Mouse (Mus musculus) lung, adult 2 months (tissue): Measurements from ENCODE around the gene Phf2. TPM values are rescaled to one million over a fixed set of nuclear protein-coding genes. Genes with fewer than 3 reads are reported as not detected.

ENCODE experiments used
- DNase-seq: peaks from one replicate; pipeline ENCODE4 v3.0.0; 2022
- H3K4me1 ChIP-seq: fragments of 200-500 bp; 2 replicates; pipeline ENCODE4 v1.6.1; 2011; ENCODE audit warnings: low read length; ENCODE audit not compliant: control insufficient read depth, insufficient read depth
- H3K4me3 ChIP-seq: fragments of 200-500 bp; replicated peaks from 2 replicates; pipeline ENCODE3; 2011; ENCODE audit warnings: low read depth, mild to moderate bottlenecking, control low read depth, low read length; ENCODE audit errors: extremely low read depth
- CTCF ChIP-seq: fragments of 200-500 bp; IDR thresholded peaks from 2 replicates; pipeline ENCODE4 v1.5.1; 2011; ENCODE audit warnings: mild to moderate bottlenecking, low read length, control low read depth; ENCODE audit not compliant: insufficient read depth
- POLR2A ChIP-seq: fragments of 200-500 bp; IDR thresholded peaks from 2 replicates; pipeline ENCODE4 v1.6.1; 2011; ENCODE audit warnings: low read depth, mild to moderate bottlenecking, control low read depth, low read length, borderline replicate concordance; ENCODE audit errors: extremely low read depth
- WGBS: fragments of 180-500 bp; shearing (Covaris S2); methylation state at CpG from one replicate; pipeline ENCODE4 v1.1.7; 2018; 5-methylcytosine and 5-hydroxymethylcytosine counted together
- polyA plus RNA-seq: library from polyadenylated mRNA; depleted of rRNA; stranded (reverse); fragments of >200 nt; gene quantifications from 2 replicates; pipeline ENCODE4 v1.2.3, GENCODE M21; 2012

Gene Phf2
- polyA plus RNA-seq, 1 experiment, result 25.9 TPM

DNA sequence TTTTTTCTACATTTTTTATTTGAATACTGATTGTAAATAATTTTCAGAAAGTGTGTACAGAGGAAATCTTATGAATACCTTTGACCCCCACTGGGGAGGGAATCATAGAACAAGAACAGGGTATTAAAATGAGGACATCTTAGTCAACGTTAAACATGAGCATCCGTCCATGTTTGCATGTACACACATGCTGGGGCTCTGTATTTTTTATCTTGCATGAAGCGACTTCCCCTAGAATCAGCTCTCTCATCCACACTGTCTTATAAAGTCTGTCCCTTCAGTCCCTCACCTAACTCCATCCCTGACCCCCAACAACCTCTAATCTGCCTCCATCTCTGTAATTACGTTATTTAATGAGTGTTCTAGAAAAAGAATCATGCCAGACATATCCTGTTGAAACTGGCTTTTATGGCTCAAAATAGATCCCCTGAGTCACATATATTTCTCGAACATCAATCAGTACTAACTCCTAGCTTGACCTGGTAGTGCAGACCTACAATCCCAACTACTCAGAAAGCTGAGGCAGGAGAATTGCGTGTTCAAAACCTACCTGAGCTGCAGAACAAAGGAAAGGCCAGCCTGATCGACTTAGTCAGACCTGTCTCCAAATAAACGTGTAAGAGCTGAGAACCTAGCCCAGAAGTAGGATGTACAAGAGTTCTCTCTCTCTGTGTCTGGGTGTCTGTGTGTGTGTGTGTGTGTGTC is 86.2 kb downstream of the Phf2 start:
- 79% methylated on average over 8 of the region's 8 CpGs for WGBS

DNA sequence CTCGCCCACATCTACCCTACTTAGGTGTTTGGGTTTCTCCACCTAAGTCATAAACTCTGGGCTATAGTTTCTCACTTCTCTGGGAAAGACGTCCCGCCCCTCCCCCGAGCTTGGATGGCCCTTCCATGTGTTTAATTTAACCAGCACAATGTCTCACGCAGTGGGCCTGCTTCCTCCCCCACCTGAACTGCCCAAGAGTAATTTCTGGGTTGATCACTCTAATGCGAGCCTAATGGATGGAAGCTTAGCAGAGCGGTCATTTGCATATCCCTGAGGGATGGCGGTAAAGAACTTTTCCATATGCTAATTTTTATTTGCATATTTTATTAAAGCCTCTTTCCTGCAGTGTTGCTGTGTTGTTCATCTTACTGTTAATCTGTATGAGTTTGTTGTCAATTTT is 86.8 kb downstream of the Phf2 start:
- WGBS, result 67% methylated on average over 8 of the region's 8 CpGs
- Histone ChIP-seq H3K4me1 (peaks cover 3% of the 10 kb centered on the region; the same call in 1 of the 2 replicates), H3K4me3 (no peak overlapping the region)
- no peak for TF ChIP-seq POLR2A
- no peak for TF ChIP-seq CTCF
- no peak for DNase-seq

More for the DNA sequence above, 86.2 kb downstream of the Phf2 start:
- TF ChIP-seq POLR2A, result no peak
- no peak for TF ChIP-seq CTCF
- H3K4me1 ChIP-seq, result peaks cover 3% of the 10 kb centered on the region; the same call in 1 of the 2 replicates
- no peak overlapping the region for H3K4me3 ChIP-seq
- no peak for DNase-seq

DNA sequence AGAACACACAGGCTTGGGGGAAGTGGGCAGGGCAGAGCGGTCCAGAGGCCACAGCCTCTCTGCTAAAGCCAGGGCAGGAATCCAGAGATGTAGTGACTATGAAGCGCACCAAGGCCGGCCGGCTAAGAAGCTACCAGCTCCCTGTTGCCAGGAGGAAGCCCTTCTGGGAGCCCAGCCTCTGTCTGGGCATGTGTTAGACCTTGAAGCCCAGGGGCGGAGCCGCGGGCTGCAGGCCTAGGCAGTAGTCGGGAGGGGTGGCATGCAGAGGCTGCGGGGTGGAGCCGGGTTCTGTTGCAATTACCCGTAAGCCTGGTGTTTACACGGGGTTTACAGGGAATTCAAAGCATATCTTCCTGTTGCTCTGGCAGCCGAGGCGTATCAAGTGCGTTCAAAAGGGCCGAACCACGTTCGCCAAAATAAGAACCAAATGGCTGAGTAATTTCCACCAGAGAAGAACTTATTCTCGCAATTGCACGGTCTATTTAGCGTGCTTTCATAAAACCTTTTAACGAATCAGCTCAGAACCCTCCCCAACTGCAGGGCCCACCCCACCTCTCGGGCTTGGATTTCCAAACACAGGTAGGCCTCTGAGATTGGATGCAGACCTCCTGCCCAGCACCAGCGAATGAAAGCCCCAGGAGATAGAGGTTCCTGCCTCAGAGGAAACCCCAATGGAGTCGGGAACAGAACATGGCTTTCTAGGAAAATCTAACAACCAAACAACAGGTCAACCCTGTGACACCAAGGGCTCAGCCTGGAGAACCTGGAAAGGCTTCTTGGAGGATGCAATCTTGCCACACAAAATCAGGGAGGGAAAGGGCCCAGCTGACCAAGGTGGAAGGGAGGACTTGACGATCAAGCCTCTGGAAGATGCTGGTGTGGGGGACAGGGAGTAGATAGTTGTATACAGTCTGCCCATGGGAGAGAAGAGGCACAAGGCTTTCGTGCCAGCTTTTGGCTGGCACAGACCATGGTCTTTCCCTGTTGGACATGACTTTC is 87.9 kb downstream of the Phf2 start:
- Histone ChIP-seq H3K4me1 (peaks cover 3% of the 10 kb centered on the region; the same call in 1 of the 2 replicates), H3K4me3 (no peak overlapping the region)
- peak; percentile 57 for DNase-seq
- no peak for TF ChIP-seq POLR2A
- TF ChIP-seq CTCF, result no peak
- WGBS, result 38% methylated on average over 27 of the region's 27 CpGs

- Histone ChIP-seq H3K4me3 (no peak overlapping the region), H3K4me1 (peaks cover 3% of the 10 kb centered on the region; the same call in 1 of the 2 replicates)
- TF ChIP-seq POLR2A (no peak), CTCF (no peak)
- DNase-seq, result no peak
- 49% methylated on average over 9 of the region's 9 CpGs for WGBS
Observed at GRCm38 (mm10) chr13:48780345-48781010, 90.4 kb downstream of the Phf2 start.

GRCm38 (mm10) chr13:48779592-48780344 is 91.2 kb downstream of the Phf2 start:
- TF ChIP-seq CTCF (no peak), POLR2A (no peak)
- no peak overlapping the region for H3K4me3 ChIP-seq
- DNase-seq, result no peak
- WGBS, result 48% methylated on average over 11 of the region's 11 CpGs
- H3K4me1 ChIP-seq, result peaks cover 3% of the 10 kb centered on the region; the same call in 1 of the 2 replicates

DNA sequence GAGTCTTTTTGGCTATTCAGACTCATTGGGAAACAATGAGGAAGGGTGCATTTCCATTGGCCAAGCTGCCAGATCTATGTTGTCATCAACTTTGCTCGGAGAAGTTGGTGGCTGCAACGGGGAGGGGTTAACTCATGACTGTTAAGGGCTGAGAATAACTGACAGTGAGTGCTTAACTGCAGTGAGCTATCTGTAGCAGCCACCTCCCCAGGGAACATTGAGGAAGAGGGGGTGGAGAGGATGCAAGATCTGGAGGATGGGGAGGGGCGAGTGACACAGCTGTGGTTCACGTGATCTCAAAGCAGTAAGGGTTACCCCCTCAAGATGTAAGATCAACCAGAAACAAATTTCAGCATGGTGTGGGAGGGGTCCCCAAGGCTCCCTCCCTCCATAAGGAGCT is 92.8 kb downstream of the Phf2 start:
- no peak for TF ChIP-seq CTCF
- no peak for TF ChIP-seq POLR2A
- Histone ChIP-seq H3K4me3 (no peak overlapping the region), H3K4me1 (no peaks in the 10 kb centered on the region; the same call in 1 of the 2 replicates)
- WGBS, result 45% methylated on average over 4 of the region's 4 CpGs
- no peak for DNase-seq

- WGBS, result 40% methylated on average over 7 of the region's 7 CpGs
- TF ChIP-seq CTCF, result no peak
- H3K4me1 ChIP-seq, result no peaks in the 10 kb centered on the region
- DNase-seq, result no peak
- H3K4me3 ChIP-seq, result no peak overlapping the region
Observed at GRCm38 (mm10) chr13:48774506-48774905, 96.4 kb downstream of the Phf2 start.

DNA sequence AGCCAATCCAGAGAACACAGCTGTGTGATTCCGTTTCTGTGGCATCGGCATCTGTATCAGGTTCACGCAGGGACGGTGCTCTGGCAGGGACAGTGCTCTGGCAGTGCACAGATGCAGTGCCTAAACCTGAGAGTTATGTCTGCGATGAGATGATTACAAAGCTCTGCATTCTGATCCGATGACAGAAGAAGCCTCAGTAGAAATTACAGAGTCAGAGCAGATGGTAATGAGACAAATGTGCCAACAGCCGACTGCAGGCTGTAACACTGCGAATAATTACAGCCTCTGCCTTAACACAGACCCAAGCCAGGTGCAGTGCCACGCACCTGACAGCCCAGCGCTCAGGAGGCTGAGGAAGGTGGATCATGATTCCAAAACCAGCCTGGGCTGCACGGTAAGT is 102.8 kb downstream of the Phf2 start:
- no peaks in the 10 kb centered on the region for H3K4me1 ChIP-seq
- TF ChIP-seq CTCF, result no peak
- TF ChIP-seq POLR2A, result no peak
- no peak overlapping the region for H3K4me3 ChIP-seq
- no peak for DNase-seq
- 81% methylated on average over 11 of the region's 11 CpGs for WGBS
